Mouse (Mus musculus): ENCODE measurements at regions not wholly inside any gene's neighbourhood (a gene's known extent, or its start where the extent isn't known, plus 50 kb on each side); places are given as distances from the start of the nearest gene placed in this dataset.

- Histone ChIP-seq H3K27me3 (replicated peaks) (no peaks in the 10 kb centered on the region), H3K4me2 (no peak overlapping the region), H3K36me3 (replicated peaks) (no peaks in the 10 kb centered on the region), H3K27ac (no peak overlapping the region), H3K9me3 (no peaks in the 10 kb centered on the region), H3K4me3 (no peak overlapping the region), H3K4me1 (no peaks in the 10 kb centered on the region), H3K9ac (no peak overlapping the region)
- 75% methylated on average over 4 of the region's 4 CpGs for WGBS
- no peak for ATAC-seq (replicated peaks)
Observed at GRCm38 (mm10) chr15:13366606-13367005, 193.1 kb upstream of the Cdh6 start.

- Histone ChIP-seq H3K36me3 (replicated peaks) (no peaks in the 10 kb centered on the region), H3K4me2 (no peak overlapping the region), H3K9ac (no peak overlapping the region), H3K9me3 (no peaks in the 10 kb centered on the region), H3K27me3 (replicated peaks) (no peaks in the 10 kb centered on the region), H3K4me3 (no peak overlapping the region), H3K27ac (no peak overlapping the region), H3K4me1 (no peaks in the 10 kb centered on the region)
- 60% methylated on average over 2 of the region's 2 CpGs for WGBS
- ATAC-seq (replicated peaks), result no peak
Observed at GRCm38 (mm10) chr15:13360741-13361140, 187.3 kb upstream of the Cdh6 start.

- Histone ChIP-seq H3K36me3 (replicated peaks) (no peaks in the 10 kb centered on the region), H3K4me2 (no peak overlapping the region), H3K27ac (no peak overlapping the region), H3K4me3 (no peak overlapping the region), H3K27me3 (replicated peaks) (no peaks in the 10 kb centered on the region), H3K9ac (no peak overlapping the region), H3K4me1 (no peaks in the 10 kb centered on the region), H3K9me3 (no peaks in the 10 kb centered on the region)
- 45% methylated on average over 1 of the region's 1 CpGs for WGBS
- ATAC-seq (replicated peaks), result no peak
Observed at GRCm38 (mm10) chr15:13359026-13359425, 185.6 kb upstream of the Cdh6 start.

GRCm38 (mm10) chr15:13350321-13350720 is 176.8 kb upstream of the Cdh6 start:
- no peak overlapping the region for H3K27ac ChIP-seq
- no peak overlapping the region for H3K4me2 ChIP-seq
- H3K27me3 ChIP-seq (replicated peaks), result no peaks in the 10 kb centered on the region
- WGBS, result 83% methylated on average over 3 of the region's 3 CpGs
- no peak overlapping the region for H3K4me3 ChIP-seq
- H3K9ac ChIP-seq, result no peak overlapping the region
- H3K9me3 ChIP-seq, result no peaks in the 10 kb centered on the region
- no peak for ATAC-seq (replicated peaks)
- no peaks in the 10 kb centered on the region for H3K36me3 ChIP-seq (replicated peaks)
- no peaks in the 10 kb centered on the region for H3K4me1 ChIP-seq

GRCm38 (mm10) chr15:13336392-13336791 is 162.9 kb upstream of the Cdh6 start:
- Histone ChIP-seq H3K9me3 (no peaks in the 10 kb centered on the region), H3K27me3 (replicated peaks) (no peaks in the 10 kb centered on the region), H3K9ac (no peak overlapping the region), H3K4me3 (no peak overlapping the region), H3K36me3 (replicated peaks) (no peaks in the 10 kb centered on the region), H3K4me1 (no peaks in the 10 kb centered on the region), H3K27ac (no peak overlapping the region), H3K4me2 (no peak overlapping the region)
- no peak for ATAC-seq (replicated peaks)
- WGBS, result 98% methylated on average over 1 of the region's 1 CpGs

- no peaks in the 10 kb centered on the region for H3K9me3 ChIP-seq
- H3K4me2 ChIP-seq, result no peak overlapping the region
- H3K4me3 ChIP-seq, result no peak overlapping the region
- no peak overlapping the region for H3K27ac ChIP-seq
- WGBS, result 54% methylated on average over 2 of the region's 2 CpGs
- H3K9ac ChIP-seq, result no peak overlapping the region
- H3K36me3 ChIP-seq (replicated peaks), result no peaks in the 10 kb centered on the region
- H3K27me3 ChIP-seq (replicated peaks), result no peaks in the 10 kb centered on the region
- ATAC-seq (replicated peaks), result no peak
- H3K4me1 ChIP-seq, result peaks cover 8% of the 10 kb centered on the region
Observed at GRCm38 (mm10) chr15:13324439-13324838, 151.0 kb upstream of the Cdh6 start.

GRCm38 (mm10) chr15:13320599-13321348 is 147.3 kb upstream of the Cdh6 start:
- Histone ChIP-seq H3K27me3 (replicated peaks) (no peaks in the 10 kb centered on the region), H3K9ac (no peak overlapping the region), H3K27ac (no peak overlapping the region), H3K4me2 (no peak overlapping the region), H3K4me1 (peaks cover 8% of the 10 kb centered on the region), H3K9me3 (no peaks in the 10 kb centered on the region), H3K4me3 (no peak overlapping the region), H3K36me3 (replicated peaks) (no peaks in the 10 kb centered on the region)
- WGBS, result 26% methylated on average over 10 of the region's 10 CpGs
- ATAC-seq (replicated peaks), result no peak

- no peaks in the 10 kb centered on the region for H3K27me3 ChIP-seq (replicated peaks)
- no peak overlapping the region for H3K4me2 ChIP-seq
- H3K4me3 ChIP-seq, result no peak overlapping the region
- H3K9me3 ChIP-seq, result no peaks in the 10 kb centered on the region
- H3K36me3 ChIP-seq (replicated peaks), result no peaks in the 10 kb centered on the region
- ATAC-seq (replicated peaks), result no peak
- H3K27ac ChIP-seq, result no peak overlapping the region
- 84% methylated on average over 6 of the region's 6 CpGs for WGBS
- no peak overlapping the region for H3K9ac ChIP-seq
- no peaks in the 10 kb centered on the region for H3K4me1 ChIP-seq
Observed at GRCm38 (mm10) chr15:13304562-13304961, 131.1 kb upstream of the Cdh6 start.

GRCm38 (mm10) chr15:13303456-13303855 is 130.0 kb upstream of the Cdh6 start:
- H3K36me3 ChIP-seq (replicated peaks), result no peaks in the 10 kb centered on the region
- no peaks in the 10 kb centered on the region for H3K4me1 ChIP-seq
- no peak overlapping the region for H3K4me3 ChIP-seq
- H3K9me3 ChIP-seq, result no peaks in the 10 kb centered on the region
- no peak overlapping the region for H3K4me2 ChIP-seq
- no peak overlapping the region for H3K9ac ChIP-seq
- WGBS, result 91% methylated on average over 7 of the region's 7 CpGs
- no peaks in the 10 kb centered on the region for H3K27me3 ChIP-seq (replicated peaks)
- no peak for ATAC-seq (replicated peaks)
- no peak overlapping the region for H3K27ac ChIP-seq

- no peaks in the 10 kb centered on the region for H3K4me1 ChIP-seq
- no peak for ATAC-seq (replicated peaks)
- H3K36me3 ChIP-seq (replicated peaks), result no peaks in the 10 kb centered on the region
- no peak overlapping the region for H3K9ac ChIP-seq
- no peak overlapping the region for H3K27ac ChIP-seq
- no peak overlapping the region for H3K4me3 ChIP-seq
- no peaks in the 10 kb centered on the region for H3K27me3 ChIP-seq (replicated peaks)
- no peaks in the 10 kb centered on the region for H3K9me3 ChIP-seq
- H3K4me2 ChIP-seq, result no peak overlapping the region
- WGBS, result 74% methylated on average over 6 of the region's 6 CpGs
Observed at GRCm38 (mm10) chr15:13302672-13303071, 129.2 kb upstream of the Cdh6 start.

- Histone ChIP-seq H3K27ac (no peak overlapping the region), H3K36me3 (replicated peaks) (no peaks in the 10 kb centered on the region), H3K4me1 (no peaks in the 10 kb centered on the region), H3K4me3 (no peak overlapping the region), H3K9me3 (no peaks in the 10 kb centered on the region), H3K9ac (no peak overlapping the region), H3K4me2 (no peak overlapping the region), H3K27me3 (replicated peaks) (no peaks in the 10 kb centered on the region)
- ATAC-seq (replicated peaks), result no peak
- 43% methylated on average over 6 of the region's 6 CpGs for WGBS
Observed at GRCm38 (mm10) chr15:13296967-13297366, 123.5 kb upstream of the Cdh6 start.

- no peaks in the 10 kb centered on the region for H3K9me3 ChIP-seq
- no peaks in the 10 kb centered on the region for H3K4me1 ChIP-seq
- 79% methylated on average over 3 of the region's 3 CpGs for WGBS
- no peak overlapping the region for H3K4me3 ChIP-seq
- no peak overlapping the region for H3K9ac ChIP-seq
- H3K4me2 ChIP-seq, result no peak overlapping the region
- no peak for ATAC-seq (replicated peaks)
- no peak overlapping the region for H3K27ac ChIP-seq
- H3K36me3 ChIP-seq (replicated peaks), result no peaks in the 10 kb centered on the region
- H3K27me3 ChIP-seq (replicated peaks), result no peaks in the 10 kb centered on the region
Observed at GRCm38 (mm10) chr15:13289064-13289463, 115.6 kb upstream of the Cdh6 start.

GRCm38 (mm10) chr15:13287878-13288277 is 114.4 kb upstream of the Cdh6 start:
- Histone ChIP-seq H3K4me2 (peak overlapping the region; percentile 10), H3K36me3 (replicated peaks) (no peaks in the 10 kb centered on the region), H3K27ac (no peak overlapping the region), H3K27me3 (replicated peaks) (no peaks in the 10 kb centered on the region), H3K9ac (no peak overlapping the region), H3K4me3 (no peak overlapping the region), H3K4me1 (no peaks in the 10 kb centered on the region), H3K9me3 (no peaks in the 10 kb centered on the region)
- 45% methylated on average over 11 of the region's 11 CpGs for WGBS
- no peak for ATAC-seq (replicated peaks)
